Mouse (Mus musculus) intestine, embryonic 14.5 days (tissue): ENCODE results near the gene Nol9. TPM values are rescaled to one million over a fixed set of nuclear protein-coding genes. Genes with fewer than 3 reads are reported as not detected.

Source experiments
- ATAC-seq: fragments of 200-750 bp; cut with Nextera tagmentation; replicated peaks from 2 replicates; pipeline ENCODE4 v1.8.0; 2017; ENCODE audit warnings: low read depth, moderate number of reproducible peaks, moderate TSS enrichment, moderate library complexity; ENCODE audit not compliant: low FRiP score, low TSS enrichment
- DNase-seq: peaks from one replicate; pipeline ENCODE4 v3.0.0-alpha.2; 2018; ENCODE audit warnings: low spot score
- H3K27ac ChIP-seq: fragments of 300-500 bp; sonication (generic); 2 replicates; pipeline ENCODE4 v1.5.1; 2014; ENCODE audit warnings: low read depth, mild to moderate bottlenecking, control low read depth
- H3K27me3 ChIP-seq: fragments of 300-500 bp; sonication (generic); replicated peaks from 2 replicates; pipeline ENCODE4 v1.6.1; 2014; ENCODE audit warnings: low read length, control low read depth; ENCODE audit not compliant: control insufficient read depth, insufficient read depth
- H3K36me3 ChIP-seq: fragments of 300-500 bp; sonication (generic); 2 replicates; pipeline ENCODE4 v1.6.1; 2014; ENCODE audit warnings: low read length, control low read depth; ENCODE audit not compliant: control insufficient read depth, insufficient read depth
- H3K4me1 ChIP-seq: fragments of 300-500 bp; sonication (generic); replicated peaks from 2 replicates; pipeline ENCODE4 v1.6.1; 2014; ENCODE audit warnings: low read length, control low read depth, mixed read lengths; ENCODE audit not compliant: control insufficient read depth, insufficient read depth
- H3K4me2 ChIP-seq: fragments of 300-500 bp; sonication (generic); 2 replicates; pipeline ENCODE4 v1.6.1; 2014; ENCODE audit warnings: low read length
- H3K4me3 ChIP-seq: fragments of 300-500 bp; sonication (generic); 2 replicates; pipeline ENCODE4 v1.5.1; 2014; ENCODE audit warnings: low read depth, low read length, control low read depth, mixed read lengths
- H3K9ac ChIP-seq: fragments of 300-500 bp; sonication (generic); 2 replicates; pipeline ENCODE4 v1.6.1; 2014; ENCODE audit warnings: mild to moderate bottlenecking, low read length
- H3K9me3 ChIP-seq: fragments of 300-500 bp; sonication (generic); 2 replicates; pipeline ENCODE4 v1.6.1; 2016; ENCODE audit warnings: low read length, control low read depth; ENCODE audit not compliant: control insufficient read depth
- WGBS: fragments of 180-500 bp; shearing (Covaris S2); extraction: QIAGEN DNeasy Blood & Tissue Kit; methylation state at CpG from one replicate; pipeline ENCODE4 v1.1.7; 2014; 5-methylcytosine and 5-hydroxymethylcytosine counted together
- polyA plus RNA-seq: library from polyadenylated mRNA; unstranded; fragments of >200 nt; fragmentation: Nextera tagmentation; extraction: Ambion mirVana; gene quantifications from 2 replicates; pipeline ENCODE4 v1.2.1, GENCODE M21; 2014

Nol9 gene
- polyA plus RNA-seq, 1 experiment from 2014 or later = 36.0 TPM

DNA sequence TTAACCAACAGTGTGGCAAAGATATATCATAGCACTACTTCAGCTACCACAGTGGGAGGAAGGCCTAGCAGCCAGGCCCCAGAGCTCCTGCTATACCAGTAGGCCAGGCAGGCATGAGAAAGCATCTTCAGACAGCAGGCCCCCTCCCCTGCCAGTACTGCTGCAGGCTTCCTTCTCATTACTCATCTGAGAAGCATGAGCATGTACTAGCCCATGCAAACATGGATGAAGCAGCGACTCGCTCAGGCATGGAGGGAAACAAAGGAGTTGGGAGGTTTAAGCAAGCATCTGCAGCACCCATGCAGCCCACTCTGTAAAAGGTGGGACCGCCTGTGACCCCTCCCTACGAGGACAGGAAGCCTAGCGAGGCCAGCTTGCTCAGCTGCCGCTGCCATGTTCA is 20.0 kb upstream of the Nol9 start:
- Histone ChIP-seq H3K9ac (no peak overlapping the region), H3K4me3 (no peak overlapping the region), H3K4me2 (no peak overlapping the region), H3K4me1 (no peaks in the 10 kb centered on the region), H3K36me3 (peaks cover 78% of the 10 kb centered on the region), H3K9me3 (no peaks in the 10 kb centered on the region), H3K27me3 (no peaks in the 10 kb centered on the region), H3K27ac (no peak overlapping the region)
- WGBS = 89% methylated on average over 6 of the region's 6 CpGs
- DNase-seq (no peak), ATAC-seq (no peak)

GRCm38 (mm10) chr4:152020024-152020423 is 19.1 kb upstream of the Nol9 start:
- ATAC-seq (no peak), DNase-seq (no peak)
- WGBS = 92% methylated on average over 21 of the region's 21 CpGs
- Histone ChIP-seq H3K4me3 (no peak overlapping the region), H3K27me3 (no peaks in the 10 kb centered on the region), H3K27ac (no peak overlapping the region), H3K36me3 (peaks cover 76% of the 10 kb centered on the region), H3K9me3 (no peaks in the 10 kb centered on the region), H3K4me1 (peaks cover 4% of the 10 kb centered on the region), H3K9ac (no peak overlapping the region), H3K4me2 (no peak overlapping the region)

DNA sequence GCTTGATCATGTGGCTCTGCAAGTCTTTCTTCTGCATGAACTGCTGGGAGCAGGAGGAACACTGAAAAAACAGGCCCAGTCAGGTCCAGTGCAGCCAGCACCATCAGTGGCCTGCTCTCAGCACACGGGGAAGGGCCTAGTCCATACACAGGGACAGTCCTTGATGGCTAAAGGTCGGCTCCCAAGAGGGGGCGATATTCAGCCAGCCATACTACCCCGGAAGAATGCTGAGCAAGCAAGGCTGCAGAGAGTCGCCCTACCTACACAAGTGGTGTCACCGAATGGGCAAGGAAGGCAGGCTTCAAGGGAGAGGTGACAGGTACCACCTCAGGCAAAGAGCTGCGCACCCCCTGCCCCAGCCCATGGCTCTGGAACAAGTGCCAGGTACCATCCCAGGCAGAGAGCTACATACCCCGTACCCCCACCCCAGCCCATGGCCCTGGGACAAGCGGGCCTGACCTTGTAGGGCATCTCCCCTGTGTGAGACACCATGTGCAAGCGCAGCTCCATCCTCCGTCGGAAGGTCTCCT is 17.5 kb upstream of the Nol9 start:
- DNase-seq (no peak), ATAC-seq (no peak)
- no peak overlapping the region for H3K4me3 ChIP-seq
- H3K9me3 ChIP-seq = no peaks in the 10 kb centered on the region
- H3K9ac ChIP-seq = no peak overlapping the region
- H3K4me2 ChIP-seq = no peak overlapping the region
- H3K4me1 ChIP-seq = peaks cover 20% of the 10 kb centered on the region
- no peaks in the 10 kb centered on the region for H3K27me3 ChIP-seq
- H3K27ac ChIP-seq = no peak overlapping the region
- WGBS = 80% methylated on average over 12 of the region's 12 CpGs
- H3K36me3 ChIP-seq = peaks cover 74% of the 10 kb centered on the region

DNA sequence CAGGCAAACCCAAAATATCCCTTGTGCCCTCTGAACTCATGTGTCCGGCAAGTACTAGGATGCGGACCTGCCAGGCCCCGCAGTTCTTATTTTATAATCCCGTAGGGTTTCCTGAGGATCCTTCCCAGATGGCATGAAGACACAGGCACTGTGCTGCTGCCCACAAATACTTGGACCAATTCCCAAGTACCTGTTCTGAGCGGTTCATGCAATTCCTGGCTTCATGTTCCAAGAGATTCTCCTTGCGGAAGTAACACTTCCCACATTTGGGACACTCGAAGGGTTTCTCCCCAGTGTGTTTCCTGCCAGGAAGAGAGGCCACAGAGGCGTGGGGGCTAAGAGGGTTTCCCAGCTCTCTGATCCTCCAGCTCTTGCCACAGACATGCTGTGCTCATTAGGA is 16.6 kb upstream of the Nol9 start:
- DNase-seq (no peak), ATAC-seq (no peak)
- peaks cover 21% of the 10 kb centered on the region for H3K4me1 ChIP-seq
- no peaks in the 10 kb centered on the region for H3K27me3 ChIP-seq
- H3K4me3 ChIP-seq = no peak overlapping the region
- H3K9ac ChIP-seq = no peak overlapping the region
- WGBS = 89% methylated on average over 8 of the region's 8 CpGs
- no peaks in the 10 kb centered on the region for H3K9me3 ChIP-seq
- peaks cover 69% of the 10 kb centered on the region for H3K36me3 ChIP-seq
- no peak overlapping the region for H3K27ac ChIP-seq
- H3K4me2 ChIP-seq = no peak overlapping the region

DNA sequence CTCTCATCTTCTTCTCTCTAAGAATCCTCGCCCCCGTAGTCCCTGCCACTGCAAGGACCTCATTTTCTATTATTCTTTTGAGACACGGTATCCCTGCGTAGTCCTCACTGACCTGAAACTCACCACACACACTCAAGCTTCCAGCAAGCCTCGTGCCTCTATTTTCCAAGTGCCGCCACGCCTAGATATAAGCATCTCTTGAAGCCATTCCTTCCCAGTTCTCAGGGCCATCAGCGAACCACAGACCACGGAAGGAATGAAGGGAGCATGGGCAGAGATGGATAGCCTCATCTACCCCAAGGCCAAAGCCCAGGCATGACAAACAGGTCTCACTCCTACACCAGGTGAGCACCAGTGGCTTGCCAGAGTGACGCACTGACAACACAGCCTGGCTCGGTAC is 14.6 kb upstream of the Nol9 start:
- Histone ChIP-seq H3K9me3 (no peaks in the 10 kb centered on the region), H3K4me1 (peaks cover 29% of the 10 kb centered on the region), H3K36me3 (peaks cover 53% of the 10 kb centered on the region), H3K27me3 (no peaks in the 10 kb centered on the region), H3K9ac (no peak overlapping the region; the same call in 1 of the 2 replicates), H3K4me2 (no peak overlapping the region), H3K4me3 (no peak overlapping the region), H3K27ac (no peak overlapping the region)
- 90% methylated on average over 11 of the region's 11 CpGs for WGBS
- ATAC-seq (no peak), DNase-seq (no peak)

GRCm38 (mm10) chr4:152026751-152027508 is 12.2 kb upstream of the Nol9 start:
- Histone ChIP-seq H3K9ac (peak overlapping the region; percentile 69), H3K9me3 (no peaks in the 10 kb centered on the region), H3K36me3 (peaks cover 29% of the 10 kb centered on the region), H3K4me1 (peaks cover 29% of the 10 kb centered on the region), H3K27ac (peak overlapping the region; percentile 64; the same call in 1 of the 2 replicates), H3K4me3 (peak overlapping the region; percentile 69), H3K4me2 (peak overlapping the region; percentile 97), H3K27me3 (no peaks in the 10 kb centered on the region)
- WGBS = 2% methylated on average over 38 of the region's 41 CpGs
- ATAC-seq (peak; percentile 67), DNase-seq (peak; percentile 72)

- peaks cover 23% of the 10 kb centered on the region for H3K36me3 ChIP-seq
- peak within 1 kb of the TSS; percentile 64; the same call in 1 of the 2 replicates for H3K27ac ChIP-seq
- H3K4me2 ChIP-seq = peak within 1 kb of the TSS; percentile 97
- peak within 1 kb of the TSS; percentile 69 for H3K9ac ChIP-seq
- no peaks in the 10 kb centered on the region for H3K9me3 ChIP-seq
- ATAC-seq = peak; percentile 97
- peaks cover 29% of the 10 kb centered on the region for H3K4me1 ChIP-seq
- DNase-seq = peak; percentile 92
- no peaks in the 10 kb centered on the region for H3K27me3 ChIP-seq
- peak within 1 kb of the TSS; percentile 69 for H3K4me3 ChIP-seq
- WGBS = 0% methylated on average over 35 of the region's 35 CpGs
Measured at GRCm38 (mm10) chr4:152027524-152027923, 11.6 kb upstream of the Nol9 start, which contains the start of gene Zbtb48. Gene Zbtb48, minus strand, starts transcription at chr4:152027671.

DNA sequence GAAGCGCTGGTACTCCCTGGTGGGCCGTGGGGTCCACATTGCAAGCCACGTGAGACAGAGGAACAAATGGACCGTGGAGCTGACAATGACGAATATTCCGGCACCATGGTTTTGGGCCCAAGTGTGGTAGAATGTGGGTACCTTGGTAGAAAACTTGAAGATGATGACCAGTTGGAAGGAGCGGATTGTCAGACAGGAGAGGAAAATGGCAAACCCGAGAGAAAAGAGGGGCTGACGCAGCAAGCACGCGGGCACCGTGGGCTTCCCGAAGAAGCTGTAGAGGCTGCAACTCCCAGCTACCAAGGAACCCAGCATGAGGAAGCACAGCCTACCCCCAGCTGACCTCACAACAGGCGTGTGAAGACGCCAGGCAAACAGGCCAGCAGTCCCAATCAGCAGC is 10.7 kb upstream of the Nol9 start:
- Histone ChIP-seq H3K4me3 (no peak overlapping the region), H3K4me1 (peaks cover 29% of the 10 kb centered on the region), H3K9me3 (no peaks in the 10 kb centered on the region), H3K27me3 (no peaks in the 10 kb centered on the region), H3K27ac (no peak overlapping the region), H3K4me2 (peak overlapping the region; percentile 86; the same call in 1 of the 2 replicates), H3K9ac (no peak overlapping the region), H3K36me3 (peaks cover 14% of the 10 kb centered on the region)
- DNase-seq (no peak), ATAC-seq (no peak)
- WGBS = 64% methylated on average over 15 of the region's 15 CpGs

- no peak overlapping the region for H3K9ac ChIP-seq
- H3K4me2 ChIP-seq = no peak overlapping the region
- H3K36me3 ChIP-seq = peaks cover 12% of the 10 kb centered on the region; the same call in 1 of the 2 replicates
- H3K4me1 ChIP-seq = peaks cover 29% of the 10 kb centered on the region
- H3K27ac ChIP-seq = no peak overlapping the region
- no peak for ATAC-seq
- no peak overlapping the region for H3K4me3 ChIP-seq
- H3K9me3 ChIP-seq = no peaks in the 10 kb centered on the region
- no peaks in the 10 kb centered on the region for H3K27me3 ChIP-seq
- 48% methylated on average over 5 of the region's 5 CpGs for whole genome bisulfite sequencing
- no peak for DNase-seq
Measured at GRCm38 (mm10) chr4:152029087-152029486, 10.0 kb upstream of the Nol9 start.
